Mouse (Mus musculus) brain, adult 2 months (tissue): ENCODE measurements around the gene Snx32.
"Not testable (repeated sequence)": the region's sequence is repeated elsewhere in the genome, so short reads cannot be mapped to it uniquely, and the experiment has no call there.

Experiments
- DNase-seq: peaks from one replicate; pipeline ENCODE4 v3.0.0; 2011; ENCODE audit warnings: low read depth, low spot score

The Snx32 gene

GRCm38 (mm10) chr19:5512091-5513004, 2.0 kb upstream of the Snx32 start:
- no peak for DNase-seq

DNA sequence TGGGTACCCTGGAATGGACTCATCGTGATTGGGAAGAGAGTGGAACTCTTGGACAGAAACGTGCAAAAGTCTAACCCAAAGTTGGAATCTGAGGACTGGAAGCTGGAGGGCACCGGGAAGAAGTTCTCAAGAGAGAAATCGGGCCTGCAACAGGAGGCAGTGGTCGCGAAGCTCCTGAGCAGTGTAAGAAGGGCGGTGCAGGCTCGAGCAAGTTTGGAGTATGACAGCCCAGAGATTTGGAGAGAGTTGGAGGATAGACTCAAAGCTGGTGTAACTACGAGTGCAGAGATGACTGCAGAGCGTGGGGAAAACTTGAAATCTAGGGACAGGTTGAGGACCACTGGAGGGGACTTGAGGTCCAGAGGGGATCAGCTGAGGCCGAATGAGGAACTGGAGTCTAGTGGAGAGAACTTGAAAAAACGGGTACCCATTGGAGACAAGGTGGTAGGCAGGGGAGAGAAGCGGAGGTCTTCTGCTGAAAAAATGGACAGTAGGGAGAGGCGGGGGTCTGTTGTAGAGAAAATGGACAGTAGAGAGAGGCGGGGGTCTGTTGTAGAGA, 815 bp upstream of the Snx32 start:
- DNase-seq: no peak

DNA sequence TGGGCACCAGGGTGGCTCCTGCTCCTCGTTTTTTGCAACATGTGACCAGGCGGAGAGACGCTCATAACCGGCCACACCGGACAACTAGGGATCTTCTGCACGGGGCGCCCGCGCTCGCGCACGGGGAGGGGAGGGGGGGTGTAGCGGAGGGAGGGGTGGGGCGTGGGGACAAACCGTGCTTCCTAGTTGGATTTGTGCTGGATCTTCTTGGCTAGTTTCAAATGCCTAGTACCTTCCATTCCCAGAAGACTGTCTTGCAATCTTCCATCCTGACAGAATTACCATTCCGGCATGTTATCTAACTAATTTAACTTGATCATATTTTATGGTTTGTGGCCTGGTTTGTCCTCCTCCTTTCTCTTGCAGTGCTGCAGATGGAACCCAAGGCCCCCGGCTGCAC, 6.7 kb downstream of the Snx32 start, which contains the start of gene 1700020D05Rik:
Gene 1700020D05Rik (minus strand): TSS at position 101 of the 400 bp plus-strand sequence.
- no peak for DNase-seq

- DNase-seq: no peak
Observed at GRCm38 (mm10) chr19:5500330-5500875, 9.9 kb downstream of the Snx32 start.

DNA sequence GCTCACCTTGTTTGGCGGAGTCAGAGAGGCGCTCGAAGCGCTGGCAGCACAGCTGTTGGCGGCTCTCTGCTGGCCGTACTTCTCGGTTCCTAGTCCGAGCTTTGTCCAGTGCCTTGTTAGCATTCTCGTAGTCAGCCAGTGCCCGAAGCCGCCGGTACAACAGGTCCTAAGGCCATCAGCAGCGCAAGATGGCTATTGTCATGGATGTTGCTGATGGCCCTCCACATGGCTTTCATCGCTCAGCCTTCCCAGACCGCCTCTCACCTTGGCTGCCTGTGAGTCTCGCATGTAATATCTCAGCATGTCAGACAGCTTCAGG, 14.3 kb downstream of the Snx32 start:
- DNase-seq: no peak

GRCm38 (mm10) chr19:5495353-5496051, 14.8 kb downstream of the Snx32 start:
- DNase-seq: no peak

- DNase-seq: no peak
Observed at GRCm38 (mm10) chr19:5494314-5494713, 16.0 kb downstream of the Snx32 start.

GRCm38 (mm10) chr19:5493301-5493721, 17.0 kb downstream of the Snx32 start:
- not testable (repeated sequence) for DNase-seq

- DNase-seq: no peak
Observed at GRCm38 (mm10) chr19:5492641-5493040, 17.7 kb downstream of the Snx32 start.

- peak; percentile 94 for DNase-seq
Observed at GRCm38 (mm10) chr19:5490898-5491708, 19.2 kb downstream of the Snx32 start.

GRCm38 (mm10) chr19:5490313-5490897, 19.9 kb downstream of the Snx32 start, which contains the start of gene Cfl1:
Cfl1 (plus strand) TSS chr19:5490455.
- DNase-seq: peak; percentile 99

GRCm38 (mm10) chr19:5489721-5490120, 20.6 kb downstream of the Snx32 start:
- not testable (repeated sequence) for DNase-seq

GRCm38 (mm10) chr19:5488878-5489571, 21.3 kb downstream of the Snx32 start:
- peak; percentile 99 for DNase-seq

DNA sequence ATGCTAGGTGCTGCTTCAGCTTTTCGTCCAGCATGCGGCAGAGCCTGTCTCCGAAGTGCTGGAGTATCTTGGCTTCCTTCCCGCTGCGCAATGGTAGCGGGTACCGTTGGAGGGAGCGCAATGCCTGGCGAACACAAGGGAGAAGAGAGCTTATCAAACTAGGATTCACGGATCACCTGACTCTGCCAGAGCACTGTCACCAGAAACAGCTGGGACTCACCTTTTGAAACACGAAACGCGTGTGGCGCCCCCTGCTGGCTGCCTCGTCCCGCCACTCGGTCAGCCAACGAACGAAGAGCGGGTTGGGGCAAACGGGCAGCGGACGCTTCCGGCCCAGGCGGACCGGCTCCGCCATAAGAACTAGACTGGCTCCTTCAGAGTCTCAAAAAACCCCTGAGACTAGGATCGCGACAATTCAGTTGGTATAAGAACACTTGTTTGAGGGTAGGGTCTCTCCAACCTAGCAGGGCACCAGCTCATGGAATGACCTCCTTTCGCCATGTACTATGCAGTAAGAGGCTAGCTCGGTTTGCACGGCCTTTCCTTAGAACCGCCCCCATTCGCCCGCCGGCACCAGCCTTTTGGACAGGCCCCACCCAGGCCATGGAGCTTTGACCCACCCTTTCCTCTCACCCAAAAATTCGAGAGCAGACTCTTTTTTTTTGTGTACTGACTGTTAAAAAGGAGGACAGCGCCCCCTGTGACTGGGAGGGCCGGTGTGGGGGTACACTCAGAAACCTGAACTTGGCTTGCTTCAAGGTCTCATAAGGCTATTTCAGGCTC, 22.4 kb downstream of the Snx32 start, which contains the start of gene Mus81:
Gene Mus81 (minus strand): TSS at position 635 of the 783 bp plus-strand sequence.
- DNase-seq: peak; percentile 99

DNA sequence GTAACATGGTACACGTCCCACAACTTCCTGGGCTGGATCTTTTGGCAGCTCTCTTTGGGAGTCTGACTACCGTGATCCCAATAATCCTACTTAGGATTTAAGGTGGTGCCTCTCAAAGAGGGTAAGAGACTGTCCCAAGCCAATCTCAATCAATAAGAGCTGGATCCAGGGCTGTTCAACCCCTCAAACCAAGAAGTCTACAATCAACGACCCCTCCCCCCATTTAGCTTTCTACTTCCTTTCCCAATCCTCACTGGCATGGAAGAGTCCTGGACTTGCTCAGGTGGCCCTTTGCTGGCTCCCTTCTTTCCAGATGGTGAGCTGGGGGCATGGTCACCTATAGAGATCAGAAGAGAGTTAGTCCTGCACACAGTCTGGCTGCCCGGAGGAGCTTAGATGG, 23.6 kb downstream of the Snx32 start:
- DNase-seq: no peak

DNA sequence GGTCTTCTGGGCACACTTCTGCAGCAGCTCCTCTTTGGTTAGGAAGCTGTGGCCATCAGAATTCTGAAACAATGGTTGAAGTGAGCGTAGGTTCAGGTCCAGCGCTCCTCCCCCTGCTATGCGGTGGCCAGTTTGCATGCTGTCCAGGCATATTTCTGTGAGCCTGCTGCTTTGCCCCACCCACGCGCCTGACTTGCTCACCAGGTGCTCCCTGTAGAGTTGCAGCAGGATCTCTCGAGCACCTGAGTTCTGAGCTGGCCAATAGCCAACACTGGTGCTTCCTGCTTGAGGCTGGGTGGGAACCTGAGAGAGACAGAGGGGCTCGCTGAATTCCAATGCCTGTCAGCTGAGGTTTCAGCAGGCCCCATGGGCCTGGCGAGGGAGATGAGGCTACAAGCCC, 24.1 kb downstream of the Snx32 start:
- peak; percentile 75 for DNase-seq

DNA sequence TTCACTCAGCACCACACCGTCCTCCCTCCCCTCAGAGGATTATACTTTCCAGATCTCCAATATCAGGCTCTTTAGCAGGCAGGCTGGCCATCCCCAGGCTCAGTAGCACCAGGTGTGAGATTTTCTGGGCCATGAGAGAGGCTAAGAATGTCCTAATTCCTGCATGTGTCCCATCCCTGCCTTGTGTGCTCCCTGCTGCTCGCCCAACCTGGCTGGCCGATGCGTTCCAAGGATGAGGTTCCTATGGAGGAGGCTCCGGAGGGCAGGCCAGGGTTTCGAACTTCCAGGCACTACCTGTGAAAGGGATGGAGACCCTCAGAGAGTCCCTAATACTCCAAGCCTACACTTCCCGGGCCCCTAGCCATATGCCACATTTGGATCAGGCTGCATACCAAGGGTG, 24.5 kb downstream of the Snx32 start:
- peak; percentile 91 for DNase-seq

DNA sequence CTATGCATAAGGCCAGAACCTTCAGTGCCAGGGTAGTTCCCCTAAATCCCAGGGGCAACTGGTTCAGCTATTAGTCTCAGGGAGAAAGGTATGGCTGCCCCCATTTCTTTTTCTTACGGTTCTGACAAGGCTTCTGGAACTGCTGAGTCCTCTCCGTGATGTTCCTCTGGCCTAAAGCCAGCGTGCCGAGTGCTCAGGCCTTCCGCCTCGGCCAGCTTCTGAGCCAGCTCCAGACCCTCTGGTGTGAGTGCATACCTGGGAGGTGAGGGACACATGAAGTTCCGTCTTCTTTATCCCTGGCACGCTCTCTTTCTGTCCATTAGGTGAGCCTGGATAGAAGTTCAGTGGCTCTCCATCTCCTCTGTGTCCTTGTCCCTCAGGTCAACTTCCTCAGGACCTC, 25.0 kb downstream of the Snx32 start:
- peak; percentile 36 for DNase-seq

DNA sequence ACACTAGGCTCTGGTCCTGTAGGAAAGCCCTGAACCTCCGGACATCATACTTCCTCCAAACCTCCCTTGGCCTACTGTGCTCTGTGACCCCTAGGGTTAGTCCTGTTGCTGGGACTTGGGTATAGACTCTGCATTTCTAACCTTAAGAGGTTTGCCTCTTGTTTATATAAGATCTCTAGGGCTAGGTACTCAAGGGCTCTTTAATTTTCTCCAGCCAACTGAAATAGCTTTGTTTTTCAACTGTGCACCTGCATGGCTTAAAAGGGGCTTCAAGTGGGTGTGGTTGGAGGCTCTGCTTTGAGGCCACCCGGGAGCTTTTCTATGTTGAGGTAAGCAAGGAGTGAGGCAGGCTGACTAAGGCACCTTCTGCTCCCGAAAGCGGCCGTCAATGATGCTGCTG, 25.8 kb downstream of the Snx32 start:
- no peak for DNase-seq
